Mouse (Mus musculus) spleen, postnatal 36 days (tissue): ENCODE results near the gene 6330409D20Rik.
A peak's percentile ranks its signal among the peaks of the same experiment; 100 is the strongest.

Source experiments
- DNase-seq, 2 experiments: peaks; one replicate each; pipeline ENCODE4 v3.0.0; 2022; ENCODE audit warnings: low spot score in 2 of 2, mixed read lengths in 1 of 2

The 6330409D20Rik gene

GRCm38 (mm10) chr2:32699680-32700079 lies 41.1 kb downstream of the 6330409D20Rik start:
- DNase-seq = no peak

GRCm38 (mm10) chr2:32694691-32695090 lies 46.1 kb downstream of the 6330409D20Rik start:
- no peak for DNase-seq

DNA sequence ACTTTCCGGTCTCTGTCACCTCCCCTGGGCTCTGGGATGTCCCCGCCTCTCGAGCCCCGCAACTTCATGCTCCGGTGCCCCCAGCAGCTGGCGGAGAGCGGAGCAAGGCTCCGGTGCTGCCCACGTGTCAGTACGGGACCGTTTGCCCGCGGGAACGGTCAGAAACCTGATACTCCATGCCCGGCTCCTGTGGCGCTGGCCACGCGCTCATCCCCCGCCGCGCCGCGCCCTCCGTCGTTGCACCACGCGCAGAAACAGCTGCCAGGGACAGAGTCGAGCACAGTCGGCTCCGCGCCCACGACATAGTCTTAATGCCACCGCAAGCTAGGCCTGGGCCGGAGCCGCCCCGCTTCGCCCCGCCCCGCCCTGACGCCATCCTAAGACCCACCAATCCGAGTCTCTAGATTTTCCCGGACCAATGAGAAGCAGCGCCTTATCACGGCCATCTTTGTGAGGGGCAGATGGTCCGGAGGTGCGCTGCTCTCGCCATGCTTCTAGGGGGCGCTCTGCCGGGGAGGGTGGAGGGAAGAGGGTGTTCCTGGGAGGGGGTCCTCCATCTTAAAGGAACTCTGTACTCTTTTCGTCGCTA lies 46.9 kb downstream of the 6330409D20Rik start:
- peak; percentile 93 to 95 for DNase-seq

- DNase-seq = no peak
Observed at GRCm38 (mm10) chr2:32693282-32693681, 47.5 kb downstream of the 6330409D20Rik start.

GRCm38 (mm10) chr2:32692496-32692895 lies 48.3 kb downstream of the 6330409D20Rik start:
- DNase-seq = no peak

GRCm38 (mm10) chr2:32691041-32691440 lies 49.8 kb downstream of the 6330409D20Rik start:
- DNase-seq = no peak

DNA sequence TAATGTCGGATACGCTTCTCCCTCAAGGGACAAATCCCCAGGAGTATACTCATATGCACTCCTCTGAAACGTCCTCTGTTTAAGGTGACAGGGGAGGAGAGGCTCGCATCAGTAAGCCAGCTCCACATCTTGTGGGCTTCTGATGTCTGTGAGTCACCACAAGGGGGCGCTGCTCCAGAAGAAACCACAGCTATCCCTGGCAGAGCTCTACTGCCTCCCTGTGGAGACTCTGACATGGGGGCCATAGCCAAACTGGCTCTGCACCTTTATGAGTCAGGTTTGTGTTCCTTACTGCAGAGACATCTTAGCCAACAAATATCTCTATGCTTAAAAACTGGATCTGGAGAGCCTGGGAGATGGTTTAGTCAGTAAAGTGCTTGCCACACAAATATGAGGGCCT lies 51.4 kb downstream of the 6330409D20Rik start:
- peak; percentile 83 to 86 for DNase-seq

DNA sequence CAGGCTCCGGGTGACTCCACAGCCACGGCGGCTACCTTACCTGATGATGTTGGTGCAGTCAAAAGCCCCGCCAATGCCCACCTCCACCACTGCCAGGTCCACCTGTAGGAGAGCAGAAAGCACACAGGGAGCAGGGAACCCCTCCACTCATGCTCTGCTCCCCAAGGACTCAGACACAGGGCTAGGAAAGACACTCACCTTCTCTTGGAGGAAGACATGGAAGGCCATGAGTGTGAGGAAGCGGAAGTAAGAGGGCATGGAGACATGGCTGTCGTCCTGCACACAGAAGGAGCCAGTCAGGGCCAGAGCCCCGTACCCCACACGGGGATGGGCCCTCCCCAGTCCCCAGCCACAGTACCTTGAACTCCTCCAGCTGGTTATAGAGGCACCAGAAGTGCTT lies 53.3 kb downstream of the 6330409D20Rik start:
- no peak for DNase-seq

GRCm38 (mm10) chr2:32686640-32687039 lies 54.2 kb downstream of the 6330409D20Rik start:
- DNase-seq = no peak

GRCm38 (mm10) chr2:32685807-32686206 lies 55.0 kb downstream of the 6330409D20Rik start:
- DNase-seq = no peak

- DNase-seq = no peak
Observed at GRCm38 (mm10) chr2:32684681-32685428, 56.0 kb downstream of the 6330409D20Rik start.

- DNase-seq = no peak
Observed at GRCm38 (mm10) chr2:32683701-32684100, 57.1 kb downstream of the 6330409D20Rik start.

GRCm38 (mm10) chr2:32682721-32683417 lies 57.9 kb downstream of the 6330409D20Rik start:
- DNase-seq = no peak
